Mouse (Mus musculus) ES-E14 (cell line): ENCODE data around the gene Chsy1.

ENCODE experiments used
- CHD2 ChIP-seq: IDR thresholded peaks from 2 replicates; pipeline ENCODE4 v1.6.1; 2014; ENCODE audit warnings: mild to moderate bottlenecking, low read depth, low read length, inconsistent platforms
- HCFC1 ChIP-seq: IDR thresholded peaks from 2 replicates; pipeline ENCODE4 v1.6.1; 2012; ENCODE audit warnings: low read length, inconsistent platforms, borderline replicate concordance; ENCODE audit not compliant: insufficient read depth
- MAFK ChIP-seq: IDR thresholded peaks from 2 replicates; pipeline ENCODE4 v1.6.1; 2014; ENCODE audit warnings: mild to moderate bottlenecking, low read depth, low read length, inconsistent platforms; ENCODE audit not compliant: insufficient read depth
- ZC3H11A ChIP-seq: IDR thresholded peaks from 2 replicates; pipeline ENCODE4 v1.6.1; 2012; ENCODE audit warnings: low read depth, mild to moderate bottlenecking, inconsistent platforms, low read length, borderline replicate concordance
- ZNF384 ChIP-seq: IDR thresholded peaks from 2 replicates; pipeline ENCODE4 v1.6.1; 2012; ENCODE audit warnings: low read depth, low read length, inconsistent platforms

GRCm38 (mm10) chr7:66125368-66125767, 16.1 kb downstream of the Chsy1 start:
- TF ChIP-seq HCFC1 = no peak
- TF ChIP-seq CHD2 = no peak
- no peak for TF ChIP-seq ZNF384
- TF ChIP-seq MAFK = no peak
- TF ChIP-seq ZC3H11A = no peak
